Mouse (Mus musculus): Measurements from ENCODE around the gene Srpk2.
"Not testable (repeated sequence)": the region's sequence is repeated elsewhere in the genome, so short reads cannot be mapped to it uniquely, and the experiment has no call there.

Gene Srpk2

DNA sequence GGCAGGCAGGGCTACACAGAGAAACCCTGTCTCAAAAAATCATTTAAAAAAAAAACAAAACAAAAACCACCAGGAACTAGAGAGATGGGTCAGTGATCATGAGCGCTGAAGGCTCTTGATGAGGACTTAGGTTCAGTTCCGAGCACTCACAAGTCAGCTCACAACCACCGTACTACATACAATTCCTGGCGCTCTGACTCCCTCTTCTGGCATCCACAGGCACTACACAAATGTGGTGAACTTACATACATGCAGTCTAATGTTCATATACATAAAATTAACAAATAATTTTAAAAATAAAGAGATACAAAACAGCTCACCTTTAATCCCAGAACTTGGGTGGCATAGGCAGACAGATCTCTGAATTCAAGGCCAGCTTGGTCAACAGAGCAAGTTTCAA lies 13.5 kb downstream of the Srpk2 start:
- DNase-seq, result no peak

DNA sequence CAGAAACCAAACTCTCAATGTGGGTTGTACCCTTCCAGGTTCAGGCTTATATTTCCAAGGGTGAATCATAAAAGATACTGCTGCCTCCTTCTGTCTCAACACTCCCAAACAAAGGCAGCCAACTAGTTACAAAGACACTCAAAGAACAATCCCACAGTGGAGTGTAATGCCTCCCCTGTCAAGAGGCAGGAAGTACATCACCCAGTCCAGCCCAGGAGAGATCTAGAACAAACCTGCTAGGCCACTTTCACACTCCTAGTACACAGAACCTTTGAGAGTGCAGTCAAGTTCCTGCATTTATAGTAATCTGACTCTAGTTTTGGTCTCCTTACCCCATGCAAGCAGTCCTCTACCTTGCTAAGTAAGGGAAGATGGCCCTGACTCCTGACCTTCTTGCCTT lies 18.5 kb downstream of the Srpk2 start:
- peak; percentile 8 for DNase-seq

DNA sequence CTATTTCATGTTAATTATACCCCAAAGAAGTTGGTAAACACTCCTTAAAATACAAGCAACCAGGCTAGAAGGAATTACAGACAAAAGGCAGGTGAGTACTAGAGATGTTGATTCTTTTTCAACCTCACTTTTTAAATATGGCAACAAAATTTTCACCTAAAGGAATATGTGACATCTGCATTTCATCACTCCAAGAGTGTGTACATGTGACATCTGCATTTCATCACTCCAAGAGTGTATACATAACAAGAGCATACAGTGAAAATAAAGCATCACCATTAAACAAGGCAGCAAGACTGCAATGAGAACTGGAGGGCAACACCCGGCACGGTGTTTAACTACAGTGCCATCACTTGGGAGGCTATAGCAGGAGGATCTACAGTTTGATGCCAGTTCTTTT lies 23.2 kb downstream of the Srpk2 start:
- no peak for DNase-seq

DNA sequence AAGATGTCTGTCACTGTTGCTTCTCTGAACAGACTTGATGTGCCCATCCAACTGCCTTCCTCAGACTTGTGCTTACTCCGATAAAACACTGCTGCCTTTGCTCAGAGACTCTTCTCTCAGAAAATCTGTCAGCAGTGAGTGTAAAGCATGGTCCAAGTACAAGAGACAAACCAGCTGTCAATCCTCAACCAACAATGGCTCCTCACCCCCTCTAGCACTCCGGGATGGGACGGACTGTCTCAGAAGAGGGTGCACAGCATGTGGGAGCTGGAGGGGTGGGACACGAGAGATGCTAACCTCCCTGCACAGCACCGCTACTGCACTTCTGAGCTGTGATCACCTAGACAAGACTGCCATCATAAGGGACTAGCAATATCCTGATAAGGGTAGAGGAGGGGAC lies 26.4 kb downstream of the Srpk2 start:
- peak; percentile 14 for DNase-seq

DNA sequence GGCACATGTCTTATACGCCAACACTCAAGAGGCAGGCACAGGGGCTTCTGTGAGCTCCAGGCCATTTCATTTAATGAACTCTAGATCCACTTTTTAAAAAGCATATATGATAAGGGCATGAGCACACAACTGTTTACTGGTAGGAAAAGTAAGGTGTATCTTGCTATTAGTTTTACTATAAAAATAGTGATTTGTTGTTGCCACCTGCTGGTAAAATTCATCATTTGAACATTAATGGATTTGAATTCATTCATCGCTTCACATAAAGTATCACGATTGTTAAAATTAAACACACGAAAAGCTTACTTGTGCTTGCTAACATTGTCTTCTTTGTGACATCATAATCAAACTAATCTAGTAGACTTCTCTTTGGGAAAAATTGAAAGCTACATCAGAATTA lies 27.8 kb downstream of the Srpk2 start:
- no peak for DNase-seq

DNA sequence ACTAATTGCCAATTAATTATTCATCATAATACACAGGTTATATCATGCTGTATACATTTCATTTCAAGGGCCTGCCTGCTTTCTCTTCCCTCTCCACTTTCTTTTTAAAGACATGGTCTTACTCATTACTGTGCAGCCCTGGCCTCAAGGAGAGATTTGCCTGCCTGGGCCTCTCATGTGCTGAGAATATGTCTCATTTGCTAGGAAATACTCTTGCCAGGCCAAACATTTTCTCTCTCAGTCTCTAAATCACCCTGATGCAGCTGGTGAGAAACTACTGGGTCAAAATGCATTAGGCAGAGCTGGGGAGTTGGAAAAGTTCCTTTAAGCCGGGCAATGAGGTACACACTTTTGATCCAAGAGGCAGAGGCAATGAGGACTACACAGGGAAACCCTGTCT lies 29.4 kb downstream of the Srpk2 start:
- peak; percentile 40 for DNase-seq

DNA sequence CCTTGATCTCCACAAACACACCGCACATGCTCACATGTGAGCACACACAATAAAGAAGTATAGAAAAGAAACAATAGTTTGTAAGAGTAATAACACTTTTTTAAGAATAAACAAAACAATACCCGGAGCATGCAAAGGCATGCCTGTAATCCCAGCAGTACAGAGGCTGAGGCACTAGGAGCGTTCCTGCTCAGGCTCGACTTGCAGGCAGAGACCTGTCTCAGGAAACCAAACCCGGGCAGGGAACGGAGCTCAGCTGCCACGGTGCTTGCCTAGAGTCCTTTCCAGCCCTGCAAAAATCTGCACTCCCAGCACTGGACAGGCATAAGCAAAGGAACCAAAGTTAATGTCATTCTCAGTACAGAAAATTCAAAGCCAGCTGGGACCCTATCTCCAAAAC lies 32.1 kb downstream of the Srpk2 start:
- no peak for DNase-seq

DNA sequence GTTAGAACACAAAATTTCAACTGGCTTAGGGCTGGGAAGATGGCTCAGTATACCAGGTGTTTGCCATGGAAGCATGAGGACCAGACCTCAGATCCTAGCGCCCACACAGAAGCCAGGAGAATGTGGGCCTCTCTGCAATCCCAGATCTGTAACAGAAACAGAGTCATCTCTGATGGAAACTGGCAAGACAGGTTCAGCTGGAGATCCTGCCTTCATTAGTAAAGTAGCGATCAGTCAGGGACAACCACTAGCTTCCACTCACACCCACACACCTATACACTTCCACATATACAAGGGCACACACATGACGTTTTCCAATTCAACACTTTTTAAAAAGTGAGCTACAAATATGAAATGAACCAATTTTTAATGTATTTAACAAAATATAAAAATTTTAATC lies 32.6 kb downstream of the Srpk2 start:
- DNase-seq, result no peak

DNA sequence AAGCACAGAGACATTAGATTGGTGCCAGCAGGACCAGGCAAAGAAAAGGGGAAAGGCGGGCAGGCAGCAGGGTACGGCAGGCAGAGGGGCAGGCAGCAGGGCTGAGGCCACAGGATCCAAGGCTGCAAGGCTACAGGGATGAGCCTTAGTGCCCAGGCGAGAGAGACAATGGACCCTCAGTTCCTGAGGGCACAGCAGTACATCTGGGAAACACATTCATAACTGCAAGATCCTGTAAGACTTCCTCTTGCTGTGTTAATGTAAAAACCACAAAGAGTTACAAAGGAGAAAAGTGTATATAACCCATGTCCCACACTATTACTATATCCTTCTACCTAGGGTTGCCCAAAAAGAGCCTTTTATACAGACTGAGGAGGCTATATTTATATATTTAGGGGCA lies 33.9 kb downstream of the Srpk2 start:
- no peak for DNase-seq

DNA sequence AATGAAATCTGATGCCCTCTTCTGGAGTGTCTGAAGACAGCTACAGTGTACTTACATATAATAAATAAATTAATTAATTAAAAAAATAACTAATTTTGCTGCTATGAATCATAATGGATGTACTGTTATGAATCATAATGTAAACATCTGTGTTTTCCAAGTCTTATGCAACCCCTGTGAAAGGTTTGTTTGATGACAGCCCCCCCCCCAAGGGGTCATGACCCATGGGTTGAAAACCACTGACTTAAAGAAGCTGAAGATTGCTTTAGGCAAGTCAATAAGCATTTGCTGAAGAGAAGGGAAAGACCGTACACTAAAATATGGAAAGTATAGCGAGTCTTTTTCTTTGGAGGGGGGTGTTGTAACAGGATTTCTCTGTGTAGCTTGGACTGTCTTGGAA lies 35.2 kb downstream of the Srpk2 start:
- DNase-seq, result no peak

DNA sequence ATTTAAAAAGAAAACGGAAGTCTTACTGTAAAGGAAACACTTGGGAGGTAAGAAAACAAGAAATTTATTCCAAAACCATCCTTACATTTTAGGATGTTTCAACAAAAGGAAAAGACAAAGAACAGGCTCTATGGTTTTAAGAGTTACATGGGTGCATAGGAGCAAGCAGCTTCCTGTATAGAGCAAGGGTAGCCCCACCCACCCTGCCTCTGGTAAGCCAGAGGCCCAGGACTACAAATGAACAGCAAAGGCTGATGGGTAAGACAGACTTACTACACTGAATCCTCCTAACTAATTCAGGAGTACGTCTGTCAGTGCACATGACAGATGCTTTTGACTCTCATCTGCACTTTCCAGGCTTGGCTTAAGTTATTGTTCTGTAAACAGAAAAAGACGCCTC lies 38.7 kb downstream of the Srpk2 start:
- DNase-seq, result no peak

DNA sequence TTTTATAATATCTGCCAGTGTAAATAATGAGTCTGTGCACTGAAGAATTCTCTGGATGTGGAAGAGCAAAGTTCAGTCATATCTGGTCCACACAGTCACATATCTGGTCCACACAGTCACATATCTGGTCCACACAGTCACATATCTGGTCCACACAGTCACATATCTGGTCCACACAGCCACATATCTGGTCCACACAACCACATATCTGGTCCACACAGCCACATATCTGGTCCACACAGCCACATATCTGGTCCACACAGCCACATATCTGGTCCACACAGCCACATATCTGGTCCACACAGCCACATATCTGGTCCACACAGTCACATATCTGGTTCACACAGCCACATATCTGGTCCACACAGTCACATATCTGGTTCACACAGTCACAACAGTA lies 45.2 kb downstream of the Srpk2 start:
- DNase-seq, result not testable (repeated sequence)

DNA sequence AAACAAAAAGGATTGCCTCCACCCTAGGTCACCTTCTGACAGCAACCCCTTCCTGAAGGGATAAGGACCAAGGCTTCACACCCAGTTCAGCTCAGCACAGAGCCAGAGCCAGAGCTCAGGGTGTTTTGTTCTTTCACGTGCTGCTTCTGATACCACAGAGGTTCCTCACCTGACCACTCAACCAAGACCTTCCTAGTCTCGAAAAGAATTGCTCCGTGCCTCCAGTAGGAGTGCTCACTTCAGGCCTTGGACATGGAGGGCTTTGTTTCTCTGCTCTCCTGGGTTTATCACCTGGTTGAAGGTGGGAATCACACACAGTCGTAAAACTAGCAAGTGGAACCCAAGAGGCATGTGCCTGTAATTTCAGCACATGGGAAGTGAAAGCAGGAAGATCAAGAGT lies 46.4 kb downstream of the Srpk2 start:
- no peak for DNase-seq

DNA sequence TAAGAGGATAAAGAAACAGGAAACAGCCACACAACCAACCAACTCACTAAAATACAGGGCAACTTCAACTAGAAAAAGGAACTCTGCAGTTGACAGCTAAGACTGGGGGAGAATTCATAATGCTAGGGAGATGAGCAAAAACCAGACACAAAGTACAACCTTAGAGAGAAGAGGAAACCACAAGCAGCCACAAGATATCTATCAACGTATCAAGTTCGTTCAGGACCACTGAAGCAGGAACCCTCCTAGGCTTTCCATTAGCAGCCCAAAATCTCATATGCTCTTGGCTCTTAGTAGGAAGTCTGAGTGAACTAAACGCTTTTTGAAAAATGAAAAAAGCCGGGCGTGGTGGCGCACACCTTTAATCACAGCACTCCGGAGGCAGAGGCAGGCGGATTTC lies 47.1 kb downstream of the Srpk2 start:
- no peak for DNase-seq

DNA sequence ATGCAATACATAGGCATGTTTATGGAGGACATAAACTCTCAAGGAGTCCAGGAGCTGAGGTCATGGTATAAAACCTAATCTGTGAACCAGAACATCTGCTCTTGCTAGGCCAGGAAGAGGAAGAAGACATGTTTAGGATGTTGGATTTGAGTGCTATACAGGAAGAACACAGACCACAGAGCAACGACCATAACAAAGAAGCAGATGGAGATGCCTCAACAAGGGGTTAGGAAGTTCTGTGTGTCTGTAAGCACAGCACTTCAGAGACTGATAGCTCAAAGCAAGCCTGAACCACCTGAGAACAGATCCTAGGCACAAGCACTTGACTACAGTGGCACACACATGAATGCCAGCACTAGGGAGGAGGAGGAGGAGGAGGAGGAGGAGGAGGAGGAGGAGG lies 52.9 kb downstream of the Srpk2 start:
- DNase-seq, result no peak

DNA sequence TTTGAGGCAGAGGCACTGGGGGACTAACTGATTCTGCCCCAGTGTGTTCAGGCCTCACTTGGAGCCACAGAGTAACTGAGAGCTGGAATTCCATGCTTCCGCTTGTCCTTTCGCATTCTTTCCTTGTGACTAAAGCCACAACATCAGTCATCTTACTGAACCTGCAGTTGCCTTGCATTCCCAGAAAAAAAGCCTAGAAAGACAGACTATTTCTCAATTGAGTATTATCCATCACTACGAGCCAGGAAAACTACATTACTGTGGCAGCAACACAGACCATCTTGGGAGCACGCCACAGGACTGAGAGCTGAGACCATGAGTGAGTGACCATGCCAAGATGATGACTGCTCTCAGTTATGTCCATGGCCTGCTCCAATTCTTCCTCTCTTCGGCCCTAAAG lies 57.2 kb downstream of the Srpk2 start:
- DNase-seq, result peak; percentile 65

DNA sequence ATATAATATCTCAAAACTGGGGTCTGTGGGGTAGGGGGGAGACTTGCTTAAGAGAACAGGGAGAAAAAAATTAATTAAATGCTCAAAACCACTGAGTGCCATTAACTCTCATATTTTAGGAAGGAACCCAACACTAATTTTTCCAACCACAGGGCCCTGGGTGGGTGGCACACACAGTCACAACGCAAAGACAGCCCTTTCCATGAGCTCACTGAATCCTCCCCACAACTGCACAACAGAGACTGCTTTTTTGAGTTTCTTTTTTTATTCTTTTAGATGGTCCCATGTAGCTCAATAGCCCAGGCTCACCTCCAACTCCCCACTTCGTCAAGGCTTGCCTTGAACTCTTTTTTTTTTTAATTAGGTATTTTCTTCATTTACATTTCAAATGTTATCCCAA lies 58.2 kb downstream of the Srpk2 start:
- DNase-seq, result no peak

DNA sequence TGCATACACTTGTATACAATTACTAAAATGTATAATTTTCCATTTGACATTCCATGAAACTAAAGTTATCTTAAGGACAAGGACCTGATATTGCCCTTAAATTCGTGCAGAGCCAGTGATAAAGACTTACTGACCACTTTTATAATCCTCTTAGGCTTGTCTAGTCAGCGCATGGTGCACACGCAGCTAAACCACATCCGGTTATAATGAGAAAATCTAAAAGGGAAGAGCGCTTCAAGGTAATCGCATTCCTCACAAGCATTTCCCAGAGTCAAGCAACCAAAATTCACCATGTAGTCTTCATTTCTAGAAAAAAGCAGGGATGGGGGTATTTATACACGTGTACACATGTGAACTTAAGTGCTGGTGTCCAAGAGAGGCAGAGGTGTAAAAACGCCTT lies 63.8 kb downstream of the Srpk2 start:
- no peak for DNase-seq

DNA sequence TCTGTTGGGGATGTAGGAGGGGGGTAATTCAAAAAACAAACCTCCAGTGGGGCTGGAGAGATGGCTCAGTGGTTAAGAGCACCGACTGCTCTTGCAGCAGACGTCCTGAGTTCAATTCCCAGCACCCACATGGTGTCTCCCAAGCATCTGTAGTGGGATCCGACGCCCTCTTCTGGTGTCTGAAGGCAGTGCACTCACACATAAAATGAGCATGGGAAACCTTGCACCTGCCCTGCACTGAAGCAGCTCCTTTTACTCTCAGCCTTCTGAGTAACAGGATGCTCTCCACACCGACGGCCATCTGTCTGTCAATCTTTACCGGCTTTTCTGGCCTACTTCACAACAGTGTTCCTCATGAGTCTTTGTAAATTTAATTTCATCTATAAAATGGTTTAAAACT lies 65.8 kb downstream of the Srpk2 start:
- no peak for DNase-seq

DNA sequence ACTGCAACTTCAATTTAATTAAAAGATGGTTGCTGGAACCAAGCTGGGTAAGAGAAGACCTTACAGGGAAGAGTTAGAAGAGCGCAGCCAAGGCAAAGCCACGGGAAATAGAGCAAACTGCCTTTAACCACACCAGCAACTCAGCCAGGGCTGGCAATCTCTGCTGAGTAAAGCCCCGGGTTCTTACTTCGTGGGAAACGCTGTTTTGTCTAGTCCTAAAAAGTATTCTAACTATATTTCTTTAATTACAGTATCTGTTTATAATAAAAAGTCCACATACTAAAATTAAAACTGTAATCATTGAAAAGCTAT lies 67.4 kb downstream of the Srpk2 start:
- peak; percentile 48 for DNase-seq

DNA sequence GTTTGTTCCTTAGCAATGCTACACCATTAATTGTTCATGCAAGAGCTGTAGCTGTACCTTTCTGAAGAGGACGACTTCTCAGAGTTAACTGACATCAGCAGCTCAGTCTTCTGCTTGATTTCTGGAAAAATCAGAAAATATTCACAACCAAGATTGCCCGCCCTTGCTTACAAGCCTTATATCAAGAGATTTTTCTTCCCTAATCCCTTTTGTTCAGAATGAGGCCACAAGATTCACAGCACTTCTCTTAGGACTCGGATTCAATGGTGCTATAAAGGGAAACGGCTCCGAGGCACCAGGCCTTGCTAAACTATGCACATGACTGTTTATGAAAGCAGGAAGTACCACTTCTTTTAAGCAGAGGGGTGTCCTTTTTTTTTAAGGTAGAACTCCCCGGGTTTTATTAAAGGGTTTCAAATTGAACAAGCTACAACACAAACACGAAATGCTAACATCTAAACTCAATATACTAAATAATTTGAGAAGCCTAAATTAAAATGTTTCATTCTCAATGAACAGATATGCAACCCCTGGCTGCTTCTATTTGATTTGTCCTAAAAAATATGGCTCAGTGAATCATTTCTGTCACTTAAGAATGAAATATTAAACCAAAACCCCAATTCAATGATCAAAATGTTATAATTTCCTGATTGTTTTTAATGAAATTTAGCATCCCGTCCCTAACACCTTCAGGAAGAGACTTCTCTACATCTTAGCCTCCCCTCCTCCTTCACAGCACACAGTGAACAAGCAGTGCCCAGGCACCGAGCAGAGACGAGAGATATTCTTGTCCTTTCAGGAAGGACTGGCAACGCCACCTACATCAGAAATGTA lies 67.9 kb downstream of the Srpk2 start:
- DNase-seq, result peak; percentile 60

DNA sequence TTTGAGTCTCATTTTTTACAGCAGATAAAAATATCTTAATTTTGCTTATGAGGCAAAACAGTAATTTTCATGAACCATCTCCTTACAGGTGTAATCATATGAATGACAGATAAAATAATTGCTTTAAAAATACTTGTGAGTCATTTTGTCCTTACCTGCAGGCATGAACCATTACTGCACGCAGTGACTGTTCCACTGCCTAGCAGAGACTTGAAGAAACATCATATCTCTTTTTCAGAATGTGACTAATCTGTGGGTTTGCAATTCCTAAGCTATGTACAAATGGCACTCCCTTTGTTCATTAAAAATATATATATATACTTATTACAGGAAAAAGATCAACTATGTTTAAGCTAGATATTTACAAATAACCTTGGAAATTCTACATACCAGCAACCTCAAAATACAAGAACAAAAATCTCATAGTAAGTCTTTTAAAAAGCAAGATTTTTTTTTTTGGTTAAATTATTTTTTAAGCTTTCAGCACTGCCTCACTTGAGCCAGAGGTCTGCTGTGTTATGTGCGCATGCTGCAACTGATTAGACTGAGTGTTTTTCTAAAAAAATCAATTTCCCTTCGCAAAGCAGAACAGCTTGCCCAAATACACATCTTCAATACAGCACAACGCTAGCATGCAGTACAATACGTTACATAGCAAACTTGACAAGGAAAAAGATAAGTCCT lies 68.7 kb downstream of the Srpk2 start:
- DNase-seq, result peak; percentile 8

DNA sequence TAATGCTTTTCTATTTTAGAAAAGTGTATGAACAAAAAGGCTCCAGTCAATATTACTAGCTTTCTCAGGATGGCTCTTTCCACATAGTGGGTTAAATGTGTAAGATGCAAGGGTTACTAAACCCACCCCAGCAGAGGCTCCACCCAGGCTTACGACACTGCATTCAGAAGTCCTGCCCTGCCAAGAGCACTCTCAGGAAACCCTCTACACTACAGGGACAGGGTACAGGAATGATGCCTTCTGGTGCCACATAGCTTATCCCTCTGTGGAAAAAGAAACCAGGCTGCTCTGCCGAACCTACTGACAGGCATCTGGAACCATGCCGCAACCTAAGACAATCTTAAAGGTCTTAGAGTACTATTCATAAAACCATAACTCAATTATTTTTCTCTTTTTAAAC lies 71.6 kb downstream of the Srpk2 start:
- DNase-seq, result peak; percentile 23

DNA sequence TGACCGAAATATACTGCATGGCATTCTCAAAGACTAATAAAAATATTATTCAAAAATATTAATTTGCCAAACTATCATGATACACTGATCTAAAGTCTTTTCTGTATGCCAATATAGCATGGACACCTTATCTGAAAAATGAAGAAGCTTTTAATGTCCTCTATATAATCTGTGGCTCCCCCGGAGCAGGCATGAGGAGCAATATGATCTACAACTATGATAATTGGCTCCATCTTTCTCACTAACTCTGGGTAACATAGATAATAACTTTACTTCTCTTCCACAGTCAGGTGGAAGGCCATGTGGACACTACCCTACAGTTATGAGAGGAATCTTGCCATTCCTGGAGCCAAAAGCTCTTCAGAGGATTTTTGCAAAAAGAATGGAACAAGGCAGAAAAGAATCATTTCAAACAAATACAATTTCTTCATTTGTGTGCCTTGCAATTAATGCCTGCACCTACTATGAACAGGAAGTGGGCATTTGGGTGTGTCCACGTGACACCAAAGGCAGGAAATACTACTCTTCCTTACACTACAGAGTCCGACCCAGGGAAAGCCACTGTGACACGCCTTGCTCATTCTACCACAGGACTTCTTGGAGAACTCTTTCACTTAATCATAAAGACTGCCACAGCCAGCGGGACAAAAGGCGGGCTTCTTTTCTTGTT lies 80.2 kb downstream of the Srpk2 start:
- DNase-seq, result peak; percentile 9

All from lung, postnatal 10 days (tissue).